Mouse (Mus musculus) limb, embryonic 14.5 days (tissue): ENCODE data around the gene Plcd3. TPM values are rescaled to one million over a fixed set of nuclear protein-coding genes. Genes with fewer than 3 reads are reported as not detected.

Experiments used
- ATAC-seq: fragments of 200-750 bp; cut with Nextera tagmentation; 2 replicates; pipeline ENCODE4 v1.8.0; 2017; ENCODE audit warnings: low read depth, moderate number of reproducible peaks, moderate TSS enrichment; ENCODE audit not compliant: low FRiP score
- DNase-seq: peaks from one replicate; pipeline ENCODE4 v3.0.0-alpha.2; 2015; ENCODE audit warnings: low spot score
- H3K27ac ChIP-seq: fragments of 300-500 bp; sonication (generic); replicated peaks from 2 replicates; pipeline ENCODE4 v1.5.1; 2014; ENCODE audit warnings: low read depth, mild to moderate bottlenecking, low read length, moderate library complexity, mixed read lengths
- H3K27me3 ChIP-seq: fragments of 300-500 bp; sonication (generic); 2 replicates; pipeline ENCODE4 v1.6.1; 2014; ENCODE audit warnings: low read length, mixed read lengths; ENCODE audit not compliant: control insufficient read depth, insufficient read depth
- H3K36me3 ChIP-seq: fragments of 300-500 bp; sonication (generic); 2 replicates; pipeline ENCODE4 v1.6.1; 2014; ENCODE audit warnings: mild to moderate bottlenecking, low read length, moderate library complexity, mixed read lengths; ENCODE audit not compliant: control insufficient read depth, insufficient read depth
- H3K4me1 ChIP-seq: fragments of 300-500 bp; sonication (generic); 2 replicates; pipeline ENCODE4 v1.6.1; 2014; ENCODE audit warnings: antibody characterized with exemption, low read length, mixed read lengths; ENCODE audit not compliant: control insufficient read depth, insufficient read depth
- H3K4me2 ChIP-seq: fragments of 300-500 bp; sonication (generic); replicated peaks from 2 replicates; pipeline ENCODE4 v1.6.1; 2014; ENCODE audit warnings: low read depth, mild to moderate bottlenecking, low read length, moderate library complexity; ENCODE audit not compliant: severe bottlenecking
- H3K4me3 ChIP-seq: fragments of 300-500 bp; sonication (generic); replicated peaks from 2 replicates; pipeline ENCODE4 v1.5.1; 2014; ENCODE audit warnings: low read length
- H3K9ac ChIP-seq: fragments of 300-500 bp; sonication (generic); 2 replicates; pipeline ENCODE4 v1.6.1; 2014; ENCODE audit warnings: mild to moderate bottlenecking, low read depth, low read length, moderate library complexity; ENCODE audit not compliant: severe bottlenecking
- H3K9me3 ChIP-seq: fragments of 300-500 bp; sonication (generic); 2 replicates; pipeline ENCODE4 v1.6.1; 2016; ENCODE audit warnings: low read length; ENCODE audit not compliant: control insufficient read depth
- POLR2A ChIP-seq: fragments of 200-500 bp; IDR thresholded peaks from 2 replicates; pipeline ENCODE4 v1.8.0; 2012; ENCODE audit warnings: inconsistent platforms, mild to moderate bottlenecking, moderate library complexity, borderline replicate concordance; ENCODE audit not compliant: insufficient read depth, insufficient read length; ENCODE audit errors: extremely low read depth
- WGBS: fragments of 180-500 bp; shearing (Covaris S2); extraction: QIAGEN DNeasy Blood & Tissue Kit; methylation state at CpG from one replicate; pipeline ENCODE4 v1.1.7; 2014; 5-methylcytosine and 5-hydroxymethylcytosine counted together
- polyA plus RNA-seq, 2 experiments: library from polyadenylated mRNA; depleted of rRNA in 1 of 2; stranded (reverse) in 1 of 2; unstranded in 1 of 2; fragments of >200 nt; fragmentation: Nextera tagmentation in 1 of 2; extraction: Ambion mirVana in 1 of 2; gene quantifications; 2 replicates each; pipeline versions ENCODE4 v1.2.1 to v1.2.3; 2012 to 2014

Gene Plcd3
- polyA plus RNA-seq, 2 experiments, result 3.8 to 10.3 TPM

DNA sequence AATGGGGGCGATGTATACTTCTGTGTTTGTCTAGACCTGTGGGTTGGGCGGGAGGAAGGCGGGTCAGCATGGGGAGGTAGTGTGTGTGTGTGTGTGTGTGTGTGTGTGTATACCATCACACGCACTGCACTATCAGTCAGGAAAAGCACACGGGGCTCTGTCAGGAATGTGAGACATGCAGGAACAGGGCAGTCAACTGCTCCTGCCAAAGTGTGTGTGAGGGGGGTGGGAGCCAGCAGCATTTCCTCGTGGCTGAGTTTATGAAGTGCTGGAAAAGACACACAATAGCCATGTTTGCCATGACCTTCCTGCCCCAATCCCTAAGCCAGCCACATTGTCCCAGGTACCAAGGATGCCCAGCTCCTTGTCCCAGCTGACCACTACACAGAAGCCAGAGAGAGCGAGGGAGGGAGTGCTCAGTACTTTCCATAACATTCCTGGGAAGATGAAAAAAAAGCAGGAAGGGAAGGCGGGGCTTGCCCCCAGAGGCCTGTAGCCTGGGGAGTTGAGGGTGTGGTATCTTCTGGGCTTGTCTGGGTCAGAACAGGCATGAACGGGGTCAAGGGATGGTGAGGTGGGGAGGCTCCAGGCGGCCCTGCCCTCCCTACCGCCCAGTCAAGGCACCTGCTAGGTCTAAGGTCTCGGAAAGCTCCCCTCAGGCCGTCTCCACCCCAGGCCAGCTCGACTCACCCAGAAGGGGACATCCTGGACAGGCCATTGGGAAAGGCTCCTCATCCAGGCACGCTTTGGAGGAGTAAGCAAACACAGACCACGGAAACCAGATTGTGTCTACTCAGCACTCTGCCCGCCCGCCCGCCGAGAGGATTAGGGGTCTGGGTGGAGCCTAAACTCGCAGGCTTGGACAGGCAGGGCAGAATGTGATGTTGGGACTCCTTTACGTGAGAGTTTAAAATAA is 4.2 kb downstream of the Plcd3 start:
- Histone ChIP-seq H3K27ac (peak overlapping the region; percentile 39; the same call in 1 of the 2 replicates), H3K9ac (no peak overlapping the region)

DNA sequence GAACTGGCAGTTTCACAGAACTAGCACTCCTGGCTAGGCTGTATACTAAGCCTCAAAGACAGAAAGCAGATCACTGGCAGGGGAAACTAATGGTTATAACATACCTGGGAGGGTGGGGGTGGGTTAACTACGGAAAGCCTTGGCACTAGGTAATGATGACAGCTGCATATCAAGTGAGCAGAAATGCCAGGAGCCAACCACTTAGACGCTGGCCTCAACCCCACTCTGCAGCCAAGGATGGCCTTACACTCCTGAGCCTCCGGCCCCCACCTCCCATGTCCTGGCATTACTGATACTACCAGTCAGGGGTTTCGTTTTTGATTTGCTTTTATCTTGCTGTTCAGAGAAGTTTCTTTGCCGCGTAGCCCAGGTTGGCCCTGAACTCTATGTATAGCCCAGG is 5.7 kb downstream of the Plcd3 start:
- H3K4me2 ChIP-seq, result no peak overlapping the region
- peaks cover 5% of the 10 kb centered on the region; the same call in 1 of the 2 replicates for H3K27me3 ChIP-seq
- 82% methylated on average over 6 of the region's 6 CpGs for WGBS
- H3K36me3 ChIP-seq, result no peaks in the 10 kb centered on the region
- DNase-seq, result no peak
- H3K4me3 ChIP-seq, result no peak overlapping the region
- H3K27ac ChIP-seq, result no peak overlapping the region
- peaks cover 10% of the 10 kb centered on the region; the same call in 1 of the 2 replicates for H3K4me1 ChIP-seq
- H3K9me3 ChIP-seq, result no peaks in the 10 kb centered on the region
- H3K9ac ChIP-seq, result no peak overlapping the region
- no peak for TF ChIP-seq POLR2A
- ATAC-seq, result no peak

More for the DNA sequence above, 4.2 kb downstream of the Plcd3 start:
- ATAC-seq, result no peak
- peak; percentile 24 for DNase-seq
- Histone ChIP-seq H3K9me3 (no peaks in the 10 kb centered on the region), H3K4me3 (no peak overlapping the region; the same call in 1 of the 2 replicates), H3K36me3 (no peaks in the 10 kb centered on the region), H3K27me3 (peaks cover 9% of the 10 kb centered on the region; the same call in 1 of the 2 replicates), H3K4me1 (peaks cover 17% of the 10 kb centered on the region), H3K4me2 (peak overlapping the region; percentile 24)
- TF ChIP-seq POLR2A, result no peak
- 21% methylated on average over 22 of the region's 22 CpGs for WGBS

DNA sequence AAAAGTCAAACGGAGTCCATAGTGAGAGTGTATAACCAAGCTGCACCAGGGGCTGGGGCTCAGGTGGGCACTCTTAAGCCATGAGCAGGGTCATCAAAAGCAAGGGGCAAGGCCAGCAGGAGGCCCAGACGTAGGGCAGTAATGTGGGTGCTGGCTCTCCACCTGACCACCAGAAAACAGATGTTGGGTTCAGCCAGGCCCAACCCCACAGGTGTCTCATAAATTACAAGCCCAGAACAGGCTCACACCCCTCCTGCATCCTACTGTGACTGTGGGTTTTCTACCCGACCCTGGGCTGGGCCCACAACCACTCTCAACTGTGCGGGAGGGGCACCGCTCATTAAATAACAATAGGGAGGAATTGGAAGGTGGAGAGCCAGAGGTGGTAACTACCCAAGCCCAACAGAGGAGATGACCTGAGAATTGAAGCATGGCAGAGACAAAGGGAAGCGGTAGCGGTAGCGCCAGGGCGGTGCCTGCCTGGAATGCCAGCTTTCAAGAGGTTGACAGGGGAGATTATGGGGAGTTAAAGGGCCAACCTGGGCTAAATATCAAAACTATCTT is 6.3 kb downstream of the Plcd3 start:
- Histone ChIP-seq H3K4me1 (peaks cover 10% of the 10 kb centered on the region; the same call in 1 of the 2 replicates), H3K4me2 (no peak overlapping the region), H3K9me3 (no peaks in the 10 kb centered on the region), H3K27ac (no peak overlapping the region), H3K27me3 (peaks cover under 1% of the 10 kb centered on the region; the same call in 1 of the 2 replicates), H3K36me3 (no peaks in the 10 kb centered on the region), H3K9ac (no peak overlapping the region), H3K4me3 (no peak overlapping the region)
- DNase-seq (no peak), ATAC-seq (no peak)
- 61% methylated on average over 9 of the region's 9 CpGs for WGBS
- TF ChIP-seq POLR2A, result no peak

DNA sequence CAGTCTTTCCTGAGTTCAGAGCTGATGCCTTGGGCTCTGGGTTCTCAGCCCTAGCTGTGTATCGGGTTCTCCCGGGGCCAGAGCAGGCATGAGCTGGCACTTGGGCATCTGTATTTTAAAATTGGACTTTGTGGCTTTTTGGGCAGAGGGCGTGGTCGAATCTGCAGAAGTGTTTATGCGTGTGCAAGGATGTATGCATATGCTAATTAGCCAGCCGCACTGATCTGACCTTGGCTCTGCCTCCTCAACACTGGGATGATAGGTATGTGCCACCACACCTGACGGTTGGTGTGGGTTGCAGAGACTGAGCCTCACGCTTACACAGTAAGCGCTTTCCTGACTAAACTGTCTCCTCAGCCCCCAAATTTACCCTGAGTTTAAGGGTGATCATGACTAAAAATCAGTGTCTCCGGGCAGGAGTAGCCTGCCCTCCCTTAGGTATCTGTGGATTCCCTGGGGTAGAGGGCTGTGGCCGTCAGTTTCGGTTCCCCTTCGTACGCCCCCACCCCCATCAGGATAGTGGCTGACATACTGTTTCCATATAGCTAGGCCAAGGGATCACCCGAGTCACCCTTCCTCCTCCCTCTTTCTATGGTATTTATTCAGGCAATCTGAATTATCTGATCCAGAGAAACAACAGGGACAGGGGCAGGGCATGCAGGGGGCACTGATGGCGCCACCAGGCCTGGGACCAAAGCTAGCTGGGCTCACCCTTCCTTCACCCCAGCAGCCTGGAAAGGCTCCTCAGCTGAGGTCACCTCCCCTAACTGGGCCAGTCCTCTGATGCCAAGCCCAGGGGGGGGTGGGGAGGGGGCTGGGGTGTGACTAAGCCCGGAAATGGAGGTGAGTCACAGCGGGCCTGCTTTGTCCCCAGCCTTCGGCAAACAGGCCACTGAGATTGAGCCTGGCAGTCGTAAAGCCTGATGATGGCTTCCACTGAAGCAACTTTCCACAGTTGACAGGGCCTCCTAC is 7.3 kb downstream of the Plcd3 start:
- Histone ChIP-seq H3K9me3 (no peaks in the 10 kb centered on the region), H3K27ac (no peak overlapping the region), H3K27me3 (no peaks in the 10 kb centered on the region), H3K36me3 (no peaks in the 10 kb centered on the region), H3K9ac (no peak overlapping the region), H3K4me3 (no peak overlapping the region), H3K4me2 (no peak overlapping the region), H3K4me1 (peaks cover 10% of the 10 kb centered on the region; the same call in 1 of the 2 replicates)
- 64% methylated on average over 20 of the region's 20 CpGs for WGBS
- DNase-seq (no peak), ATAC-seq (0 out of 2 replicates have a peak, but pooled peaks have one; percentile 28)
- no peak for TF ChIP-seq POLR2A
